Mouse (Mus musculus) liver, embryonic 14.5 days (tissue): Measurements from ENCODE around the gene Cyp2c70.

ENCODE experiments used
- CTCF ChIP-seq: IDR thresholded peaks from 2 replicates; pipeline ENCODE4 v1.5.1; 2016; ENCODE audit warnings: antibody characterized with exemption, low read depth, control low read depth
- EP300 ChIP-seq: IDR thresholded peaks from 2 replicates; pipeline ENCODE4 v1.6.1; 2016; ENCODE audit warnings: antibody characterized with exemption, low read depth

- no peak for TF ChIP-seq CTCF
- no peak for TF ChIP-seq EP300
Observed at GRCm38 (mm10) chr19:40183600-40183999, 3.5 kb downstream of the Cyp2c70 start.
